Mouse (Mus musculus): ENCODE data around the gene Lrrc66.

Lrrc66 gene

DNA sequence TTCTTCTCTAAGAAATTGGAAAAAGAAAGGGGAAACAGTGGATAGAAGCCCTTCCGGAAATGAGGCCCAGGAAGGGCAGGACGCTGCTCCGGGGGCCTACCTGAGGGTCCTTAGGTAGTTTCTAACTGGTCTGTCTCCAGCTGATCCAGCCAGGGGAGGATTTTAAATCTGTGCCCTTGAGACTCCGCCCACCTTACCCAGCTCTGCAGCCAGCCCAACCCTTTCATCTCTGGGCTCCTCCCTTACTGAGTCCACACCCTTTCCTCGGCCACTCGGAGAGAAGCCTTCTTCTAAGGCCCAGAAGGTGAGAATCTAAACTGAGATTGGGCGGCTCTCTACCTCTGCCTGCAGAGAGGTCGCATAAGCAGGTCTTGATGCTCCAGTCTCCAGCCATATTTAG is at the start of gene Lrrc66:
Lrrc66 (minus strand) TSS at position 236 of the 400 bp plus-strand sequence.
- no peak for DNase-seq (ENCODE audit: low spot score in 2 of 2)

DNA sequence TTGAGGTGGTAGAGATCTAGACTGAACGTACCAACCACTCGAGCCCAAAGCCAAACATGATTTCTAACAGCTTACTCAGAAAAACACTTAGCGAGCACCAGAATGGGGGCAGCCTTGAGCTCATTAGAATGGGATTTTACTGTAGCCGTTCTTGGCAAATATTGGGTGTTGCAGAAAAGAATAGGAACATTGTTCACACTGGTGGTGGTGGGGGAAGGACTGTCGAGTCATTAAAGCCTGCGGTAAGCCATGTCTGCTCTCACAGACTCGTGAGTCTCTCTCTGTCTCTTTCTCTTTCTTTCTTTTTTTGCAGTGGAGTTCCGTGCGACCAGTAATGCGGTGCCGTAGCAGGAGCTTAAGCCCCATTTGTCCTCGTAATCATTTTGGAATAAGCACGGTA is 44.3 kb upstream of the Lrrc66 start:
- no peak for DNase-seq (ENCODE audit: low spot score in 2 of 2)

DNA sequence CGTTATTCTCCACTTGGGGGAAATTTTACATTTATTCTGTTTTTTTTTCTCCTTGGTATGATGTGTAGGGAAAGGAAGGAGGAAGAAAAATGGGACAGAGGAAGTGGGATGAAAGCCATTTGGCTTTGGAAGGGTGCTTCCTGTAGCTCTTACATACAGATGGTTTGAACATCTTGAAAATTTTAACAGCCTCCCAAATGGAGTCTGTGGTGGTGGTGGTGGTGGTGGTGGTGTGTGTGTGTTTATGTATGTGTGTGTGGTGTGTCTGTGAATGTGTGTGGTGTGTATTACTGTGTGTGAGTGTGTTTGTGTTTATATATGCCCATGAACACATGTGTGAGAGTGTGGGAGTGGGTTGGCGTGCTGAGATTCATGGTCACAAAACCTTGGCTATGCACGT is 43.3 kb upstream of the Lrrc66 start:
- DNase-seq (ENCODE audit: low spot score in 2 of 2) = no peak

DNA sequence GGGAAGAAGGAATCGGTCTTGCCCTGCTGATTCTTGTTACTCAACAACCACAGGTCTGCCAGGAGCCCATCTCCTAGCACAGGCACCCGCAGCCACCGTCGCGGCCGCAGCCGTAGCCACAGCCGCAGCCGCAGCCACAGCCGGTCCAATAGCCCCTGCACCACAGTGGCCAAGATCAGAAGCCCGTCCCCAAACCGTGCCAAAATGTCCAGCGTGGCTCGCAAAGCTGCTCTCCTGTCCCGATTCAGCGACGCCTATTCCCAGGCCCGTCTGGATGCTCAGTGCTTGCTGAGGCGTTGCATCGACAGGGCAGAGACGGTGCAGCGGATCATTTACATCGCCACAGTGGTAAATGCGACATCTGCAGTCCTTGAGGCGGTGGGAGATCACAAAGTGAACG is 37.1 kb upstream of the Lrrc66 start:
- DNase-seq (ENCODE audit: low spot score in 2 of 2) = no peak

DNA sequence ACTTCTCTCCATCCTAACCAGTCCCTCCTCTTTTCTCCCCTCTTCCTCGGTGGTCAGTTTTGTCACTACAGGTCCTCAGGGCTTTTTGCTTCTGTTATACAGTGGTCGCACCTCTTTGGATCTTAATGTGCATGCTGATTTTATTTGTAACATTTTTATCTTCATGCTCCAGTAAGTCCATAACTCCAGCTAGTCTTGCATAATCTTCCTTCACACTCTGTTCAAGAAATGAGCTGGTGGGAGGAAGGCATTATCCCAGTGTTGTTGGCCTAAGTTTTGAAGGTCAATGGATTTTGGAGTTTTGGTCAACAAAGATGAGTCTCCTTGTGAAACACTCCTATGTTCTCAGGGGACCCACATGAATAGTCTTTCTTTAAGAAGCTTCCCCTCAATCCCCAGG is 35.6 kb upstream of the Lrrc66 start:
- DNase-seq (ENCODE audit: low spot score in 2 of 2) = no peak

DNA sequence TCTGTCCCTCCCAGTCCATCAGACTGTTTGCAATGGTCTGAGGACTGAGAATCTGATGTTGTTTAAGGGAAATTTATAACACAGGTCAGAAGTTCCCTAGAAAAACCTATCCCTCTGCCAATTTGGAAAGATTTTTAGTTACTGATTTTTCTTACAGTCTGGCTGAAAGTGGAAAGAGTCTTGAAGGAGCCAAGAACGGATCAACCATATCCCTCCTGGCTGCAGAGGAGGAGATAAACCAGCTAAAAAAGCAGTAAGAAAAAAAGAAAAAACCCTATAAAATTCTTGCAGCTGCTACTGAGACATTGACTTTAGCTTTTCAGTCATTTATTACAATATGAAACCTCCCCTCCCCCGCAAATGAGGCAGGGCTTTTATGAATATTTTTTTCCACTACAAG is 34.4 kb upstream of the Lrrc66 start:
- no peak for DNase-seq (ENCODE audit: low spot score in 2 of 2)

DNA sequence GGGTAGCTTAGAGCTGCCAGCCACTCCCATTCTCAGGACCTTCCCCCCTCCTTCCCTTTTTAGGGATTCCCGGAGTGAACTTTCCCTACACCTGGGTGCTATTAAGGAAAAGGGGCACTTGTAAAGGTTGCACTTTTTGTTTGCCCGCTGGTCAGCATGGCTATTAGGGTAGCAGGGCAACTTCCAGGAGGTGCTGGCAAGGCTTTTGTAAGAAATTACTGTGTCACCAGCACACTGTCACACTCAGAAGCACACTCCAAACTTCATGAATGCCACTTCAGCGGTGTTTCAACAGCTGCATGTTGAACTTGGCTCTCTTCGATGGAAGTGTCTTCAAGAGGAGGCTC is 19.5 kb upstream of the Lrrc66 start:
- no peak for DNase-seq (ENCODE audit: low spot score in 2 of 2)

DNA sequence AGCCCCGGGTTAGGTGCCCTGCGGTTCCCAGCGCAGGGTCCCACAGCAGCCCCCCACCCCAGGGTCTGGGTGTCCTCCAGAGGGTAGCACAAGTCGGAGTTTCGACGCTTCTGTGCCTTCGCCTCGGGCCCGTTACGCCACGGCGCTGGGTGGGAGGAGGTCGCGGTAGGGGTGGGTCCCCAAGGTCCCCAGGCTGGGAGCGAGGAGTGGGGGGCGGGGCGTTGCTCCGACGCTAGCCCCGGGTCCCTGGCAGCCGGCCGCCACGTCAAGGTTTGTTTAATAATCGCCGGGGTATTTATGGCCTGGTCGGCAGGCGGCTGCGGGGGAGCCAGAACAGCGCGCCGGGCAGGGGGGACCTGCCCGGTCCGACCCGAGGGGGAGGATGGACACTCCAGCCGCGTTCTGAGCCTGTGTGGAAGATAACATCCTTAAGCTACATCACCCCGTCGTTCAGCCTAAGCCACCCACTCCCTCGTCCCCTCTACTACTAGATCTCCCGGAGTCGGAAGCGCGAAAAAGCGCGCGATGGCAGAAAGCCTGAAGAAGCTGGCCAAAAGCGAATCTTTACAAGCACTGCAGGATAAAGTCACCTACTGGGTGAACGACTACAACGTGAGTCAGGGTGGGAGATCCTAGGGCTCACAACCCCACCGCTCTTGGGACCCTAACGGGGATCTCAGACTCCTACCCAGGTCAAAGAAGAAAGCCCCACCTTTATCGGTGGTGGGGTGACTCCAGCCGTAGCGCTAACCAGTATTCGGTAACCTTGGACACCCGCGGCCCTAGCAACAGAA is 18.9 kb upstream of the Lrrc66 start, which contains the start of gene Spata18:
Spata18 (plus strand) TSS at position 319 of the 794 bp plus-strand sequence.
- DNase-seq (ENCODE audit: low spot score in 2 of 2) = peak in 1 of 2 experiments; percentile 36

DNA sequence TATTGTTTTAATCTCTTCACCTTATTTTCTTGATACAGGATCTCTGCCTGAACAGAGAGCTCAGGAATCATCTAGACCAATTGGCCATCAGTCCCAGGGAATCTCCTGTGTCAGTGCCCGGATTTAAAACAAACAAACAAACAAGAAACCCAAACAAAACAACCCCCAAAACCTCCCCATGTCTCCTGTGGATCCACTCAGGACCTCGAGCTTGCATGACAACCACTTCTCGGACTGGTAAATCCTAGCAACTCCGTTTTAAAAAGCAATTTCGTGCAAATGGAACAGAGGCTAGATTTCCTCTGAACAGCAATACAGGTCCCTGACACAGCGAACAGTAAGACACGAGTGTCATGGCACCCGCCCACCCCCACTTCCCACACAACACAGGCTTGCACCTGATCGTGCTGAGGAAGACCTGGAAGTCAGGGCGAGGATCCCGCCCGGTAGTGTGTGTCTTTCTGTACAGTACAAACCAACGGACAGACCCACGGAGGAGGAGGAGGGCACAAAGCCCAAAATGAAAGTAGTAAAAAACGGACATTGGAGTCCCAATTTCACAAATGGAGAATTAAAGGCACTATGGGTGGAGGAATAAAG is 18.1 kb upstream of the Lrrc66 start:
- peak in 1 of 2 experiments; percentile 31 for DNase-seq (ENCODE audit: low spot score in 2 of 2)

DNA sequence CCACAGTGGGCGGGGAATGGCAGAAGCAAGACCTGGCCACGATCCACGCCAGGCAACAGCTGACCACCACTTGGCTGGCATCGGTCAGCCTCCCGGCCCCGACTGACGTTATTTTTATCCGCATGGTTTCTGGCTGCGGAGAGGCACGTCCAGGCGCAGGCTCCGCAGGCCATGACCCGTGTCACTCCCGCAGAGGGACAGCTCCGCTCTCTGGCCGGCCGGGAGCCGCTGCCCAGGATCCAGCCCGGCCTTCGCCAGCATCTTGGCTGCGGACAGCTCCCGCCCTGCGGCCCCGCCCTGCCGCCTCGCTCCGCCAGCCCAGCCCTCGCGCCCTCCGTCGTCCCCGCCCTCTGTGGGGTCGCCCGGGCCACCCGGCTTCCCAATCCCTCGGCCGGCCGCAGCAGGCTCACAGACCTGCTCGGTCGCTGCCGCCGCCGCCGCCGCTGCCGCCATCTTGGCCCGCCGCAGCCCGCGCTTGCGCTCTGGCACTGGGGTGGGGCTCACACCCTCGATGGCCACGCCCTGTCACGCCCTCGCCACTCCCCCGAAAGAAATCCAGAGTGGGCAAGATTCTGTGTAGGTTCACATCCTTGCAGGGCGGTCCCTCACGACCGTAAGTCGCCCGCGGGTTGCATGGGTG is 15.1 kb upstream of the Lrrc66 start, which contains the start of gene Sgcb:
Sgcb (minus strand) TSS at position 530 of the 640 bp plus-strand sequence.
- peak; percentile 90 for DNase-seq (ENCODE audit: low spot score in 2 of 2)

DNA sequence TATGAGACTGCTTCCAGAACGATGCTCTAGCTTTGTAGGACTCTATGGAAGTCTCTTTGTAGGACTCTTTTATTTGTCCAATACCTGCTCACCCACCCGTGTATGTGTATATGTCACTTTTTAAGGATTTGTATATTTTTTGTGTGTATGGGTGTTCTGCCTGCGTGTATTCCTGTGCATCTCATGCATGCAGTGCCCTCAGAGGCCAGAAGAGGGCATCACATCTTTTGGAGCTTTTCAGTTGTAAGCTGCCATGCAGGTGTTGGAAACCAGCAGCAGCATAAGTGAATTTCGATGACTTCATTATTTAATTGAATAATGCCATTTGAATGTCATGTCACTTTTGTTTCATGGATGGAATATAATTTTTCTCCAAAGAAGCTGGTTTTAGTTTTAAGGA is 9.8 kb upstream of the Lrrc66 start:
- DNase-seq (ENCODE audit: low spot score in 2 of 2) = peak in 1 of 2 experiments; percentile 65

DNA sequence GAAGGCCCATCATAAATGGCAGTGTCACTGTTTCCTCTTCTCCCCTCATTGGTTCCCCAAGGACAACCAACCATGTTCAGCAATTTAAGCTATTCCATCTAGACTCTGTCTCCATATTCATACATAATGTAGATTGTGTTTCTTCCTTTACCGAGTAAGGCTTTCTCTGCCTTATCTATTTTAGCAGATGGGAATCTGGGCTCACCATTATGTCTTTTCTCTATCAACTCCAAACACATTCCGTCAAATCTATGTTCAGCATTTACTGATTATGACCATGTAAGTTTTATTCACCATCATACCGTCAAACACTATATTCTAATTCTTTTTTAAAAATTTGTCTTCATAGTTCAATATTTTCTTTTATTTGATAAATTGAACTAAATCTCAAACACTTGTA is 8.7 kb upstream of the Lrrc66 start:
- DNase-seq (ENCODE audit: low spot score in 2 of 2) = no peak

DNA sequence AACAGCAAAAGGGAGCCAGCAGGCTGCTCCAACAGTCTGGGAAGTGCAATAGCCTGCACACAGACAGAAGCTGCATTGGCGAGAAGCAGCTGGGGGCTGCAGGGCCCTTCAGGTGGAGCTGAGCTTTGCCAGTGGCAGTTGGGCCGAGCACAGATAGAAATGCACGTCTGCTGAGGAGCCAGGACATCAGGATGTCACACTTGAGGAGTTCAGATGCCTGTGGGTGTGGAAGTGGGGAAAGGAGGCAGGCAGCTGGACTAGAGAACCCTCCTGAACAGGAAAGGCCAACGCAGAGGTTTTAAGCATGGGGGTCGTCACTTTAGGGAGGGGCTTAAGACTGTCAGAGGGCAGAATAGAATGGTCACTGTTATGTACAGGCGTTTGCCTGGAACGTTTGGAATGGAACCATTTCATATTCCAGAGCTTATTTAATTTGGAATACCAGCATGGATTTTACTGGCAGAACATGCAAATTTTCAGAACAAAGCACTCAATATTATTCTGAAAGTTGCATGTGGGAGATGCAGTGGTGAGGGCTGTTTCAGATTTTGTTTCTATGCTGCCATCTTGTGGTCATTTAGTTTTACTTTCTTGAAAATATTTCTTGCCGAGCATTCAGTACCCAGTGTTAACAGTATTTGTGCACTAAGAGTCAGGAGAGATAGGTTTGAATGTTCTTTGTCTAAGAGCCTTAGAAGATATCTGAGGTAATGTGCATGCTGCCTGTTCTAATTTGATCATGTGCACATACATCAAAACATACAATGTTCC is 5.2 kb upstream of the Lrrc66 start:
- DNase-seq (ENCODE audit: low spot score in 2 of 2) = no peak

DNA sequence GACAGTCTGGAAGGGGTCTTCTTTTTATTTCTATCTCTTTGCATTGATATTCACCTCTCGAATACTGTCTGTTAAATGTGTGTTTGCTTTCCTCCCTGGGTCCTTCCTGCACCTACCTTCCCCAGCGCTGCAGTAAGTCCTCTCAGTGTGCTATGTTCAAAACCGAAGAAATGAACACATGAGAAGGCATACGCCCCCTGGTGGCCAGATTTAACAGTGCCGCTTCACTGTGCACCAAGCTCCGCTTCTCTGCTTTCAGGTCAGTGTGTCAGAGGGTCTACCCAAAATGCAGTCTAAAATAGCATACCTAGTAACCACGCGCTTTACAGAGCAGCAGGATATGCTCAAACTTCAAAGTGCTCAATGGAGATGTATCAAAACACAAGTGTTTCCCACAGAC is 815 bp upstream of the Lrrc66 start:
- DNase-seq (ENCODE audit: low spot score in 2 of 2) = peak; percentile 84 to 88

DNA sequence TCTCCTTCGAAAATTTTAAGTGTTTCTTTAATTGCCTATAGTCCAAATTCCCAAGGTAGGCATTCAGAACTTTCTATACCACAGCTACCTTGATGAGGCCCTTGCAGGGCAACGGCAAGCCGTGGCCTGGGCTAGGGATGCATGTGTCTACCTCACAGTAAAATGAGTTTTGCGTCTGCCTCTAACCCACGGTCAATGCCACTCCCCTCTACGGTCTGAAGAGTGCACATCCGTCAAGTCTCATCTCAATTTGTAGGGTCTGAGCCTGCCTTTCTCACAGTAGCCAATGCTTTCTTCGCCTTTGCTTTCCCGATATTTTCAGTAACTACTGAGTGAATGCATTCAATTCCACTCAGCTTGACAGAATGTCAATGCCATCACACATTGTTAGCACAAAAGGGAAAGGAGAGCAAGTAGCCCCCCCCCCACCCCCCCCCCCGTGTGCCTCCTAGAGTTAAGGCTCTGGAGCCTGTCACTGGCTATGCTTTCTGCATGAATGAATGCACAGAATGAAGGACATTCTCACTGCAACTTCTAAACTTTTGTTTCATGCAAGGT is 1.2 kb downstream of the Lrrc66 start:
- DNase-seq (ENCODE audit: low spot score in 2 of 2) = no peak

DNA sequence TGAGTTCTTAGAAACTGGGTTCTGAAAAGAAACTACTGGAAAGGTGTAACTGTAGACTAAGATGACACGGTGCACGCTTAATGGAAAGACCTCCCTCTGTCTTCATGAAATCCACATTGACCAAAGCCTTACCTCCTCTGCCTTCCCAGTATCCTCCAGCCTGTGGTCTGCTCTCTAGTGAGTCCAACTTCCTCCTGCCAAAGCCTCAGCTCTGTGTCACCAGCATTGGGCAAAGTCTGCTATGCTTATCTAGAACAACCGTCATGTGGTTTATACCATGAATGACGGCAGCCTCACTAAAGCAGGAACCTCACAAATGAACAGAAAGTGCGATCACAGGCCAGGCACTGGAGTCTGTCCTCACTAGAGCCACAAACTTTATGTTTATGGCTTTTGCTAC is 2.2 kb downstream of the Lrrc66 start:
- no peak for DNase-seq (ENCODE audit: low spot score in 2 of 2)

DNA sequence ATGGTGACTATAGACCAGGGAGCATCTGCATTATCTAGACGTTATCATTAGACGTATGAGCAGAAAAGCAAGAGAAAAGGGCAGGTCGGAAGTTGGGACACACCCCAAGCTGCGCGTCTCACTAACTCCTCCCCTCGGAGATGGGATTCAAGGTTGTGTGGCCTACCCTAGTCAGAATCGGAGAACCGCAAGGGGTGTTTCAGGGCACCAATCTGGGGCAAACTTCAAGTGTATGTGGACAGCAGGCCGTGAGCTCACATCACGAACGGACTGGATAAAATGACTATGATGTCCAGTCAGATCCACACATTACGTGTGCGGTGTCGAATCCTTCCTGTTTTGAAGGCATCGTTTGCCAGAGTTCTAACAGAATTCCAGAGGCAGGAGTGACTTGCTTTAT is 4.3 kb downstream of the Lrrc66 start:
- DNase-seq (ENCODE audit: low spot score in 2 of 2) = no peak

DNA sequence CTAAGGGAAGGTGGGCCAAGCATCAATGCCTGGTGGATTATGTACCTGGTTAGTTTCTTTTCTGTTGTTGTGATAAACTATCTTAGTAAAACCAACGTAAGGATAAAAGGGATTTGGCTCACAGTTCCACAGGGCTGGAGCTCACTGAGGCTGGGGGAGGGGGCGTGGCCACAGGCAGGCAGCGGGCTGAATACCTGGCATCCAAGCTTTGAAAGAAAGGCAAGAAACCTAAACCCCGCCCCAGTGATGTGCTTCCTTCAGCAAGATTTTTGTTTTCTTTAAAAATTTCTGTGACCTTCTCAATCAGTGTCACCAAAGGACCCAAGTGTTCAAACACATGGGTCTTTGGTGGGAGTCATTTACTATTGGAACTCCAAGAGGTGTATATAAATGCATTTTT is 4.8 kb downstream of the Lrrc66 start:
- no peak for DNase-seq (ENCODE audit: low spot score in 2 of 2)

DNA sequence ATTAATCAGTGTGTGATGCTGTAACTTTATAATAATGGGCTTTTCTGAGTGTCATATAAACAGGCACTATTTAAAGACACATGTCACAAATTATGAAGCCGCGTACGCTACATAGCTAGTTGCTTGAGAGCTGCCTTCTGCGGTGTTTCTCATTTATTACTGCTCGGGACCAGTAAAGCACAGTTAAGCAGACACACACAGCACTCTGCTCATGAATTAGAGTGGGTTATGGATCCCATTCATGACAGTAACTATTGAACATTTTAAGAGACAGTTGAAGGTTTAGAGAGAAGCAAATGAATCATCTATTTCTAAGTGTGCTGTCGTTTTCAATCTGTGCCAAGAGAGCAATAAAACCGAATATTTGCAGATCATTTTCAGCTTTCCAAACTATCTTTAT is 5.5 kb downstream of the Lrrc66 start:
- no peak for DNase-seq (ENCODE audit: low spot score in 2 of 2)

DNA sequence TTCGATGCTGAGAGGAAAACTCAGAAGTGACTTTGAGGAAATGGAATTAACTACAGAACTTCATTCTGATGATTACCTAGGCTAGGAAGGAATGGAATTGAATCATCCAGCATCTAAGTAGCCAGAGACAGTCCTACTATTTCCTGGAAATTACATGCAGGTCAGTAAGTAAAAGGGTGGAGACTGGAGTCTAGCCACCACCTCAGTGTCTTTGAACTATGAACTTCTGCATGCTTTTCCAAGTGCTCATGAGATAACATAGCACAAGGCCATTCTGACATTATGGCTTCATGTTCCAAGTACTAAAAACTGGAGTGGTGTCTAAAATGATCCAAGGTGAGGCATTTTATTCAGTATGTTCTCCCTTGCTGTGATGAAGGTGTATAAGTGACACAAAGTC is 6.8 kb downstream of the Lrrc66 start:
- no peak for DNase-seq (ENCODE audit: low spot score in 2 of 2)

DNA sequence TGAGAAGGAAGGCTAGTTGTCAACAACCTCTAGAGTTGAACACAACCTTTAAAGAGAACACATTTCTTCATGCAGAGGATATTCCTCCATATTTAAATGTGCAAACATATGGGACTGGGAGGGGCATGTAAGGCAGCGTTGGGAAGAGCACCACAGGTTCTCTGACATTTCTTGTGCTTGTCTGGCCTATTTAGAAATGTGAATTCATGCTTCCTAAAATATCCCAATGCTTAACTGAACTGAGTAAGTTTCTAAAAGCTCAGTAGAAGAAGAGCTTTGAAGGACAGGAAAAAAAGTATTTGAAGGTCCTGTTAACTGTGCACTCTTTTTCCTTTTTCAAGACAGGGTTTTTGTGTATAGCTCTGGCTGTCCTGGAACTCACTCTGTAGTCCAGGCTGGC is 13.4 kb downstream of the Lrrc66 start:
- DNase-seq (ENCODE audit: low spot score in 2 of 2) = no peak

DNA sequence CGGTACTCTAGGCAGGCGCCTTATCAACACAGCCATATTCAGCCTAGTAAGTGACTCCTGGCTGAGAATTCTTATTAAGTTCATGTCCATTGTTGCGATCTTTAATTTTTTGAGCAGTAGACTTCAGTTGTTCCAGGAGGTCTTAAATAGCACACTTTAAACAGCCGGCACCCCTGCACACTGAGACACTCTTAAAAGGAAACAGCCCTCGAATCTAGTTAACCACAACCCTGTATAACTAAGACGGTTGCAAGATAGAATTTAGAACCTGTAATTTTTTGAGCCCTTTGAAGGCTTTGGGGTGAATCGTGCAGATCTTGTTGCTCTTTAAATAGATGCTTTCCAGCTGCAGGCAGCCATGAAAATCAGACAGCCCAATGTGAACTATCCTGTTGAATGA is 17.1 kb downstream of the Lrrc66 start:
- DNase-seq (ENCODE audit: low spot score in 2 of 2) = no peak

All from right cerebral cortex, postnatal 10 days (tissue).